Mouse (Mus musculus): ENCODE data around the gene Flt3l. TPM values are rescaled to one million over a fixed set of nuclear protein-coding genes. Genes with fewer than 3 reads are reported as not detected.
"Not testable (repeated sequence)": the region's sequence is repeated elsewhere in the genome, so short reads cannot be mapped to it uniquely, and the experiment has no call there.

The Flt3l gene
- polyA plus RNA-seq, 1 experiment from 2014 or later = 1.3 TPM

DNA sequence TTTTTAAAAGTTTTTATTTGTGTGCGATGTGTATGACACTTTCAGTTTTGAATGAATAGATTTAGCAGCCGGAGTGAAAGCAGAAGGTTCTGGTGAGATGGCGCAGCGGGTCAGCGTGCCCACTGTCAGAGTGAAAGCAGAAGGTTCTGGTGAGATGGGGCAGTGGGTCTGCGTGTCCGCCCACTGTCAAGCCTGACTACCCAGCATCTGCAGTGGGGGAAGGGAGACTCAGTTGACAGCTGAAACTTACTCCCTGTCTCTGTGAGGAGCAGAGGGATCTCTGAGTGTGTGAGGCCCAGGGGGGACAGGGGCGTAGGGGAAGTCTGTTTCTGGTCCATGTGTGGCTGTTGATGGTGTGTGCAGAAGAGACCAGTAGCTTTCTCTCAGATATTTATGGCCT, 18.7 kb downstream of the Flt3l start:
- no peaks in the 10 kb centered on the region for H3K27me3 ChIP-seq (ENCODE audit: control insufficient read depth, insufficient read depth, low read length)
- H3K4me3 ChIP-seq (ENCODE audit: low read depth, low read length) = no peak overlapping the region
- WGBS = 85% methylated on average over 8 of the region's 8 CpGs
- H3K9me3 ChIP-seq (ENCODE audit: control insufficient read depth, low read length) = no peaks in the 10 kb centered on the region
- H3K4me2 ChIP-seq (ENCODE audit: low read depth, low read length) = no peak overlapping the region
- no peak overlapping the region for H3K27ac ChIP-seq (ENCODE audit: low read depth, low read length)
- peaks cover 38% of the 10 kb centered on the region for H3K36me3 ChIP-seq (ENCODE audit: control insufficient read depth, insufficient read depth, low read length)
- ATAC-seq (ENCODE audit: low read depth) = no peak
- 0 out of 2 replicates have a peak, but pooled peaks cover 3% of the 10 kb centered on the region for H3K4me1 ChIP-seq (ENCODE audit: control insufficient read depth, insufficient read depth, low read length)
- H3K9ac ChIP-seq (replicated peaks; ENCODE audit: low read depth, low read length) = no peak overlapping the region

DNA sequence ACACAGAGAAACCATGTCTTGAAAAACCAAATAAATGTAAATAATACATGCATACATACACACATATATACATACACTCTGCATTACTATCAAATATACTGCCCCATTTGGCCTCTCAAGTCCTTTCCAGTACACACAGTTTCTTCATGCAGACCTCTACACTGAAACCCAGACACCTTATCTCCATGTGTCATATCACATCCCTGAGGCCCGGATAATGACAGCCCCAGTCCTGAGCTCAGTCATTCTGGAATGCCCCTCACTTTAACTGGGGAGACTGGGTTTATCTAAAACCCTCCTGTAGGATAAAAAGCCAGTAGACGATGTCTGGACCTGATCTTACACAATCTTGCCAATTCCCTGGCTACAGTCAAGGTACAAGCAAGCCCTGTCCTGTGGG, 22.8 kb downstream of the Flt3l start:
- H3K27me3 ChIP-seq (ENCODE audit: control insufficient read depth, insufficient read depth, low read length) = no peaks in the 10 kb centered on the region
- no peak overlapping the region for H3K27ac ChIP-seq (ENCODE audit: low read depth, low read length)
- no peaks in the 10 kb centered on the region for H3K4me1 ChIP-seq (ENCODE audit: control insufficient read depth, insufficient read depth, low read length)
- H3K4me2 ChIP-seq (ENCODE audit: low read depth, low read length) = no peak overlapping the region
- 0 out of 2 replicates have a peak, but pooled peaks cover 4% of the 10 kb centered on the region for H3K36me3 ChIP-seq (ENCODE audit: control insufficient read depth, insufficient read depth, low read length)
- no peak overlapping the region for H3K9ac ChIP-seq (replicated peaks; ENCODE audit: low read depth, low read length)
- no peak overlapping the region for H3K4me3 ChIP-seq (ENCODE audit: low read depth, low read length)
- no peaks in the 10 kb centered on the region for H3K9me3 ChIP-seq (ENCODE audit: control insufficient read depth, low read length)
- WGBS = 87% methylated on average over 2 of the region's 2 CpGs
- ATAC-seq (ENCODE audit: low read depth) = no peak

DNA sequence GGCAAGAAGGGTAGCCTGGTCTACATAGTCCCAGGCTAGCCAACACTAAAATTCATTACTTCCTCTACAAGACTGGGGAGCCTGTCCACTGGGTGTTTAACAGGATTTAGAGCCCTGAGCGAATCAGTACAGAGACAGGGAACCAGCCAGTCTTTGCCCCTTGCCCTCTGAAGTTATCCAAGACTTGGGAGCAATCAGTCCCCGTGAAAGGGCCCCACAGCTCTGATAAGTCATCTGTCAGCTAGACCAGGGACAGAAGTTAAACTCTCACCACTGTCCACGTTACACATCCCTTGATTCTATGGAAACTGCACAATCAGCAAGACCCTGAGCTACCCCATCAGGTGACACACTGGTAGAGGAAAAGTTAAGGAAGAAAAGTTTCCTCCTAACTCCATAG, 23.7 kb downstream of the Flt3l start:
- Histone ChIP-seq H3K27ac (ENCODE audit: low read depth, low read length) (no peak overlapping the region), H3K9ac (replicated peaks; ENCODE audit: low read depth, low read length) (no peak overlapping the region), H3K4me3 (ENCODE audit: low read depth, low read length) (no peak overlapping the region), H3K27me3 (ENCODE audit: control insufficient read depth, insufficient read depth, low read length) (no peaks in the 10 kb centered on the region), H3K4me2 (ENCODE audit: low read depth, low read length) (no peak overlapping the region), H3K4me1 (ENCODE audit: control insufficient read depth, insufficient read depth, low read length) (no peaks in the 10 kb centered on the region), H3K36me3 (ENCODE audit: control insufficient read depth, insufficient read depth, low read length) (no peaks in the 10 kb centered on the region), H3K9me3 (ENCODE audit: control insufficient read depth, low read length) (no peaks in the 10 kb centered on the region)
- ATAC-seq (ENCODE audit: low read depth) = no peak
- WGBS = 78% methylated on average over 3 of the region's 3 CpGs

DNA sequence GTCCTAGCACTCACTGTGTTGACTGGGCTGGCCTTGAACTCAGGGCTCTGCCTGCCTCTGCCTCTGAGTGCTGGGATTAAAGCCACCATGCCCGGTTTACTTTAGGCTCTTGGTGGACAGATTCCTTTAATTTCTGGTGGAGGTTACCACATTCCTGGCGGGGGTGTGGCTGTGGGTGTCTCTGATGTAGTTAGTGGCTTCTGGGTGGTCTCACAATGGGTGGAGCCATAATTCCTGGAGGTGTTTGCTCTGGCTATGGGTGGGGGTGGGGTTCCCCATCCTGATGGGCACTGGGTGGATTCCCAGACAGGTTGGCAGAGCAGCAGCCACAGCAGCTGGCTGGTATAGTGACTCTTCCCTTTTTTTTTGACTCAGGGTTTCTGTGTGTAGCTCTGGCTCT, 24.3 kb downstream of the Flt3l start:
- no peaks in the 10 kb centered on the region for H3K4me1 ChIP-seq (ENCODE audit: control insufficient read depth, insufficient read depth, low read length)
- no peak overlapping the region for H3K9ac ChIP-seq (replicated peaks; ENCODE audit: low read depth, low read length)
- H3K36me3 ChIP-seq (ENCODE audit: control insufficient read depth, insufficient read depth, low read length) = no peaks in the 10 kb centered on the region
- H3K4me2 ChIP-seq (ENCODE audit: low read depth, low read length) = no peak overlapping the region
- 59% methylated on average over 2 of the region's 2 CpGs for WGBS
- ATAC-seq (ENCODE audit: low read depth) = no peak
- H3K27me3 ChIP-seq (ENCODE audit: control insufficient read depth, insufficient read depth, low read length) = no peaks in the 10 kb centered on the region
- no peak overlapping the region for H3K27ac ChIP-seq (ENCODE audit: low read depth, low read length)
- no peak overlapping the region for H3K4me3 ChIP-seq (ENCODE audit: low read depth, low read length)
- no peaks in the 10 kb centered on the region for H3K9me3 ChIP-seq (ENCODE audit: control insufficient read depth, low read length)

DNA sequence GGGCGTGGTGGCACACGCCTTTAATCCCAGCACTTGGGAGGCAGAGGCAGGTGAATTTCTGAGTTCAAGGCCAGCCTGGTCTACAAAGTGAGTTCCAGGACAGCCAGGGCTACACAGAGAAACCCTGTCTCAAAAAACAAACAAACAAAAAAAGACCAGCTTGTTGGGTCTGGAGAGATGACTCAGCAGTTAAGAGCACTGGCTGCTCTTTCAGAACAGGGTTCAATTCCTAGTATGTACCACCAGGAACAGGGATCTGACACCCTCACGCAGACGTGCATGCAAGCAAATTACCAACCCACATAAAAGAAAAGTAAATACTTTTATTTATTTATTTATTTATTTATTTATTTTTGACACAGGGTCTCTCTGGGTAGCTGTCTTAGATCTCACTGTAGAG, 26.1 kb downstream of the Flt3l start:
- not testable (repeated sequence) for H3K27me3 ChIP-seq (ENCODE audit: control insufficient read depth, insufficient read depth, low read length); H3K36me3 ChIP-seq (ENCODE audit: control insufficient read depth, insufficient read depth, low read length); ATAC-seq (ENCODE audit: low read depth); H3K9me3 ChIP-seq (ENCODE audit: control insufficient read depth, low read length); H3K4me3 ChIP-seq (ENCODE audit: low read depth, low read length); H3K4me2 ChIP-seq (ENCODE audit: low read depth, low read length); H3K9ac ChIP-seq (replicated peaks; ENCODE audit: low read depth, low read length); H3K27ac ChIP-seq (ENCODE audit: low read depth, low read length); H3K4me1 ChIP-seq (ENCODE audit: control insufficient read depth, insufficient read depth, low read length)
- 87% methylated on average over 4 of the region's 4 CpGs for WGBS

DNA sequence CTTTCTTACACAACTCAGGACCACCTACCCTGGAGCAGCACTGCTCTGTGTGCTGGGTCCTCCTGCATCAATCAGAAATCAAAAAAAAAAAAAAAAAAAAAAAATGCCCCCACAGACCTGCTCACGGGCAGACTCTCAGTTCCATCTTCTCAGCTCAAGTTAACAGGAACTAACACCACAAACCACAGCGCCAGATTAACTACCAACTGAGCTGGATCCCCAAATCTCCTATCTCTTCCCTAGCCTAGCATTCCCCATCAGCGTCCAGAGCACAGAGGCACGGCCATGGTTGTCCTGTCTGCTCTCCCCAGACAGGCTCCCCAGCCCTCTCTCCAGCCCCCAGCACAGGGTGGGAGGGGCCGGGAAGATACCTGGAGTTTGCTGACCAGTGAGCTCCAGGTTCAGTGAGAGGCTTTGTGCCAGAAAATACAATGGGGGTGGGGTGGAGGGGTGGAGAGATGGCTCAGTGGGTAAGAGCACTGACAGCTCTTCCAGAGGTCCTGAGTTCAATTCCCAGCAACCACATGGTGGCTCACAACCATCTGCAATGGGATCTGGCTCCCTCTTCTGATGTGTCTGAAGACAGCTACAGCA, 29.1 kb downstream of the Flt3l start:
- Histone ChIP-seq H3K4me2 (ENCODE audit: low read depth, low read length) (no peak overlapping the region), H3K9me3 (ENCODE audit: control insufficient read depth, low read length) (no peaks in the 10 kb centered on the region), H3K27me3 (ENCODE audit: control insufficient read depth, insufficient read depth, low read length) (no peaks in the 10 kb centered on the region), H3K27ac (ENCODE audit: low read depth, low read length) (no peak overlapping the region), H3K36me3 (ENCODE audit: control insufficient read depth, insufficient read depth, low read length) (no peaks in the 10 kb centered on the region), H3K9ac (replicated peaks; ENCODE audit: low read depth, low read length) (no peak overlapping the region), H3K4me3 (ENCODE audit: low read depth, low read length) (no peak overlapping the region), H3K4me1 (ENCODE audit: control insufficient read depth, insufficient read depth, low read length) (no peaks in the 10 kb centered on the region)
- ATAC-seq (ENCODE audit: low read depth) = no peak
- WGBS = 68% methylated on average over 5 of the region's 5 CpGs

DNA sequence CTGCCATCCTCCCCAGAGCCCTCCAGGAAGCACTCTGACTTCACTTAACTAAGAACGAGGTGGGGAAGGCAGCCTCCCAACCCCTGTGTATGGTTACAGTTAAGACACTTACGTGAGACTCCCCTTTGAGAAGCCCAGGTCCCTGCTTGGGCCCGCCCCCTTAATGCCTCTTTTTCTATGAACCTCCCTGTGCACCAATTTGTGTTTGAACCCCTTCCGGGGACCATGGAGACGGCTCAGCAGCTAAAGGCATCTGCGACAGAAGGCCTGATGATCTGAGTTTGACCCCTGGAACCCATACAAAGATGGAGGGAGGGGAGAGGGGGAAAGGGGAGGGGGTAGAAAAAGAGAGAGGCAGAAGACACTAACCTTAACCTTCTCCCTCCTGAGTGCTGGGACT, 29.8 kb downstream of the Flt3l start:
- Histone ChIP-seq H3K9me3 (ENCODE audit: control insufficient read depth, low read length) (no peaks in the 10 kb centered on the region), H3K4me3 (ENCODE audit: low read depth, low read length) (no peak overlapping the region), H3K27ac (ENCODE audit: low read depth, low read length) (no peak overlapping the region), H3K27me3 (ENCODE audit: control insufficient read depth, insufficient read depth, low read length) (no peaks in the 10 kb centered on the region), H3K4me1 (ENCODE audit: control insufficient read depth, insufficient read depth, low read length) (no peaks in the 10 kb centered on the region), H3K4me2 (ENCODE audit: low read depth, low read length) (no peak overlapping the region), H3K9ac (replicated peaks; ENCODE audit: low read depth, low read length) (no peak overlapping the region), H3K36me3 (ENCODE audit: control insufficient read depth, insufficient read depth, low read length) (no peaks in the 10 kb centered on the region)
- 19% methylated on average over 6 of the region's 6 CpGs for WGBS
- ATAC-seq (ENCODE audit: low read depth) = no peak

DNA sequence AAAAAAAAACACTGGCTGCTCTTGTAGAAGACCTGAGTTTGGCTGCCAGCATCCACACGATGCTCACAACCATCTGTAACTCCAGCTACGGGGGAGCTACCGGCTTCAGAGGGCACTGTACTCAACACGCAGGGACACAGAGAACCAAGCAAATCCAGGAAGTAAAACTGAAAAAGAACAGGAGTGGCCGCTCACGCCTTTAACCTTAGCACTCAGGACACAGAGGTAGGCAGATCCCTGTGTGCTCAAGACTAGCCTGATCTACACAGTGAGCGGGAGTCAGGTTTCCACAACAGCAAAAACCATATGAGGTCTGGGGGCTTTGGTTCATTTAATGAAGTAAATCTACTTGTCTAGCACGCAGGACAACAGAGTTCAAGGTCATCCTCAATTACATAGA, 30.7 kb downstream of the Flt3l start:
- Histone ChIP-seq H3K4me2 (ENCODE audit: low read depth, low read length) (no peak overlapping the region), H3K4me3 (ENCODE audit: low read depth, low read length) (no peak overlapping the region), H3K36me3 (ENCODE audit: control insufficient read depth, insufficient read depth, low read length) (no peaks in the 10 kb centered on the region), H3K9me3 (ENCODE audit: control insufficient read depth, low read length) (no peaks in the 10 kb centered on the region), H3K9ac (replicated peaks; ENCODE audit: low read depth, low read length) (no peak overlapping the region), H3K4me1 (ENCODE audit: control insufficient read depth, insufficient read depth, low read length) (no peaks in the 10 kb centered on the region), H3K27ac (ENCODE audit: low read depth, low read length) (no peak overlapping the region), H3K27me3 (ENCODE audit: control insufficient read depth, insufficient read depth, low read length) (no peaks in the 10 kb centered on the region)
- no peak for ATAC-seq (ENCODE audit: low read depth)
- WGBS = 81% methylated on average over 8 of the region's 8 CpGs

DNA sequence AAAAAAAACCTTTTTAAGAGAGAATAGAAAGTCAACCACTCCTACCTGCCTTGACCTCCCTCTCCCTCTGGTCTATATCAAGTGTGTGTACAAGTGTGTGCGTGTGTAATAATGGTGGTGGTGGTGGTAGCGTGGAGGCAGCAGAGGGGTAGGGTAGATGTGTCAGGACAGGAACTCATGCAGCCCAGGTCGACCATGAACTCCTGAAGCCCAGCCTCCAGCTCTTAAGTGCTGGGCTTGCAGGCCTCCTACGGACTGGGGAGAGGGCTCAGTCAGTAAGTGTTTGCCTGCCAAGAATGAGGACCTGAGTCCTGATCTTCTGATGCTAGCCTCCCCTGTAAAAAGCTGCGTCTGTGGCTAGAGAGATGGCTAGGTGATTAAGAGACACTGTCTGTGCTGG, 31.3 kb downstream of the Flt3l start:
- ATAC-seq (ENCODE audit: low read depth) = no peak
- WGBS = 80% methylated on average over 5 of the region's 5 CpGs
- Histone ChIP-seq H3K4me3 (ENCODE audit: low read depth, low read length) (no peak overlapping the region), H3K4me1 (ENCODE audit: control insufficient read depth, insufficient read depth, low read length) (no peaks in the 10 kb centered on the region), H3K9me3 (ENCODE audit: control insufficient read depth, low read length) (no peaks in the 10 kb centered on the region), H3K27me3 (ENCODE audit: control insufficient read depth, insufficient read depth, low read length) (no peaks in the 10 kb centered on the region), H3K36me3 (ENCODE audit: control insufficient read depth, insufficient read depth, low read length) (no peaks in the 10 kb centered on the region), H3K9ac (replicated peaks; ENCODE audit: low read depth, low read length) (no peak overlapping the region), H3K27ac (ENCODE audit: low read depth, low read length) (no peak overlapping the region), H3K4me2 (ENCODE audit: low read depth, low read length) (no peak overlapping the region)

Measured in neural tube, embryonic 14.5 days (tissue).